Mouse (Mus musculus) cerebellum, adult 18-20 months (tissue): ENCODE results near the gene Gm7534.

ENCODE experiments used
- DNase-seq, 2 experiments: peaks; one replicate each; pipeline ENCODE4 v3.0.0; 2021

The Gm7534 gene

GRCm38 (mm10) chr4:134202904-134203303, at the start of gene Gm7534:
Gene Gm7534, minus strand, starts transcription at chr4:134203004.
- DNase-seq: no peak

DNA sequence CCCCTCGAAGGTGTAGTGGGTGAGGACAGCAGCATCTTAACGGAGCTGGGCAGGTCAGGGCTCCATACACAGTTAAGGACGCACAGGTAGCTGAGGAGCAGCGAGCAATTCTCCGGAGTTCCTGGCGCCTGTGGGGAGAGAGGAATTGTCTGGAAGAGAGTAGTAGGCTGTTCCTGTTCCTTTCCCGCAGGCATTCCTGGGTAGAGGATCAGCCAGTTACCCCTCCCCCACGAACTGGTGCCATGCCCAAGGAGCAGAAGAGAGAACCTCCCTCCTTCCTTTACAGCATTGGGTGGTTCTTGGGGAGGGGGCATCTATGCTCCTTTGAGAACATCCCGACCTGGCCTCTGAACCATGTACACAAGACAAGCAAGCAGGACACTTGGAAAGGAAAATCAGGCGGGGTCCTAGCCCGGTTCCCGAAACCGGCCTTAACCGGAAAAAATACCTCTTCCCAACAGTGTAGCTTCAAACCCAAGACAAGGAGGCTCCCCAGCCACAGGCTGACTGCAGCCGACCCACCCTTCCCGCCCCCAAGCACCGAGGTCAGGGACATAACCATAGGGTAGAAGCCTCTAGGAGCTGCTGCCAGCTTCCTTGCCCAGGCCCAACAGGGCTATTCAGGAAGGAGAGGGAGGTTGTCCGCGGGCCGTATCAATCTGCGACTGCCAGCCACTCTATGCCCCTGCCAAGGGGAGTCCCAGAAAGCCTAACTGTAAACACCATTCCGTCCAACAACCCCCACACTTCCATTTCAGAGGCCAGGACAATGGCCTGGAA, 49.5 kb upstream of the Gm7534 start:
- DNase-seq: no peak

- DNase-seq: peak; percentile 18 to 39
Measured at GRCm38 (mm10) chr4:134251241-134252130, 48.7 kb upstream of the Gm7534 start.

DNA sequence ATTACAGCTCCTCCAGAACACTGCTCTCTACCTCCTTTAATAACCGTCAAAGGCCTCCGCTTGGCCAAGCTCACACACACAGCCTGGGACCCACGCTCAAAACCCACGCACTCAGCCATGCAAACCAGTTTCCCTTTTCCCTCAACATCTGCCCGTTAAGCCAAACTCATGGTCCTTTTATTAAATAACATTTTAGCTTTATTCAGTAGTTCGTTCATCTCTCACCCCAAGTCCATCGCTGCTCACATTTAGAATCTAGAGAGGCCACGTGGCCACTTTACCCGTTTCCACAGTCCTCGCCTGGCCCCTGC, 48.1 kb upstream of the Gm7534 start:
- no peak for DNase-seq

DNA sequence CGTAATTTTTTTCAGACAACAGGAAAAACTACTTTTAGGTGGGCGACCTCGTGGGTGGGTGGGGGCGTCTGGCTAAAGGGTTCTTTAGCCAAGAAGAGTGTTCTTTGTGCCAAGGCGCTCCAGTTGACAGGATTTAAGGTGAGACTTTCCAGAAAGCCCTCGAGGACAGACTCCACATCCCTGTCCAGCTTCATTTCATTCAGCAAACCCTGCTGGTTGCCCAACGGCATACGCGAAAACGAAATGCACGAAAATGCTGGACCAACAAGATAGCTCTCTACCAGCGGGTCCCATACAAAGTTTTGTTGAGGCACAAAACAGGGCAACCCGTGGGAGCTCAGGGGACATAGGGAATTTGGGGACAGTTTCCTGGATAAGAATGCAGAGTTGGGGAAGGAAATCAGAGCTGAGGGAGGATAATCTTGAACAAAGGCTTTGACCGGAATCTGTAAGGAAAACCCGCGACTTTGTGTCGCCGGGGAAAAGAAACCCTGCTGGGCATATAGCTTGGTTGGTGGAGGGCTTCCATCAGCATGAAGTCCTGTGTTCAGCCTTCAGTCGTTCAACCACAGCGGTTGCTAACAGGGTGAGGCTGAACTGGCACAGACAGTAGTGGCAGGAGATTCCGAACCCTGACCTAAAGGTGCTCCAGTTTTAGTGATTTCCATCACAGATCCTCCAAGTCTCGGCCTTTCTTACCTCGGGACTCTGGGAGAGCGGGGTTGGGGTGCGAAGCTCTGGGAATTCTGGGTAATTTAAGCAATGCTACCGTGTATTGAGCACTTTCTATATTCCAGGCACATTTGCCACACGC, 47.5 kb upstream of the Gm7534 start:
- no peak for DNase-seq

- DNase-seq: peak; percentile 61 to 78
Measured at GRCm38 (mm10) chr4:134249651-134250050, 46.8 kb upstream of the Gm7534 start.

DNA sequence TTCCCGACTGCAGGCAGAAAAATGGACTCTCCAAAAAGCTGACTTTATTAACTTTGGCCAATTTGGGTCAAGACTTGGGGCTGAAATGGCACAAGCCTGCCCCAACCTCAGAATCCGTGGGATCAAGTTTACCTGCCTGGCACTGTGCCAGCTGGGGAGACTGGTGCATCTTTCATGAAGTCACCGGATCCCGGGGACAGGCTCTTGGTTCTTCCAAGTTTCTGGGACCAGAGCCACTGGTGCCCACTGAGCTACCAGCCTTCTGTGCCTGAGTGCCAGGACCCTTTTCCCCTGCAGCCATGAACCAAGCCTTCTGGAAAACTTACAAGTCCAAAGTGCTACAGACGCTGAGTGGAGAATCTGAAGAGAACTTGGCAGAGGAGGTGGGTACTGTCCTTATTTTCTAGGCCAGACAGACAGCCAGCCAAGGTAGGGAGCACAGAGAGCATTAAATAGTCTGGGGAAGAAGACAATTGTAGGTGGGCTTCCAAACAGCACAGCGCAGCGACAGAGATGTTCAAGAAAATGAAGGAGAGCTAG, 44.0 kb upstream of the Gm7534 start, which contains the start of gene Gm30191:
Gene Gm30191 (plus strand): TSS at position 217 of the 540 bp plus-strand sequence.
- DNase-seq: peak; percentile 16 to 35

DNA sequence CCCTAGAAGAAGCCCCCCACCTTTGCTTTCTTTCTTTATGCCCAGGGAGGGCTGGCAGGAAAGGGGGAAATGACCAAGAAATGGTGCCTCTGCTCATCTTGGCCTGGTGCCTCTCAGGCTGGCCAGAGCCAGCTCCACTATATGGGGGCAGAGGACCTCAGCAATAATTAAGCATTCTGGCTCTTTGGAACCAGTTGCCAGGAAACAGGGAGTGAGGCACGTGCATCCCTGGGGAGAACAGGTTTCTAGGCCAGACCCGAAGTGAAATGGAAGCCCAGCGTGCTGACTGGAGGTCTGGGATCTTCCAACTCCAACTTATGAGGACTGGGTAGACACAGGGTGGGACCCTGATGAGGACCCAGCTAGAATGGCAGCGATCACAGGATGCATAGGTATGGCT, 43.5 kb upstream of the Gm7534 start:
- DNase-seq: no peak

DNA sequence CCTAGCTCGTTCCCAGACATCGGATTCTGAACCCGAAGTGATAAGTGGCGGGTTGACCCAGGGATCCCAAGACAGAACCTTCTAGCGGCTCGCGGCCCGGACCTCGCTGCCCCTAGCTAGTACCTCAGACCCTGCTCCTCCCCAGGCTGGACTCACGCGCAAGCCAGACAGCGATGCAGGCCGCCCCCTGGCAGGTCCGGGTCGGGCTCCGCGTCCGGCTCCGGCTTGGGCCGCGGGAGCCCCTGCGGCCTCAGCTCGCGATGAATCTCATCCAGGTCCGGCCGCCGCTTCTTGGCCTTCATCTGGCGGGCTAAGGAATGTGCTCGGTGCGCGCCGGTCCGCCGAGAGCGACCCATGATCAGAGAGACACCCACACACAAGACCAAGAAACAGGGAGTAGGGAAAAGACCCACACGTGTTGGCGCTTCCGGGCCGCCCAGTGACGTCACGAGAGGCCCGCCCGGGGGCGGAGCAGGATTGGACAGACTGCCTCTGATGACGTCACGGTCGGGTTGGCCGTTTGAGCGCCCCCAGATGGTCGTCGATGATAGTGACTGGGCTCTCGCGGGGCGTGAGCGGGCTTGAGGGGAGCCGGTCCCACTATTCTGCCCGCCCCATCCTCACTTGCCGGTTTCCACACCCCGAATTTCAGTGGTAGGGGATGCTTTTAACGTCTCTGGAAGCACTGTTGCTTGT, 42.5 kb upstream of the Gm7534 start, which contains the start of gene Zfp593:
Gene Zfp593 (minus strand): TSS at position 445 of the 696 bp plus-strand sequence.
- peak; percentile 95 to 98 for DNase-seq

DNA sequence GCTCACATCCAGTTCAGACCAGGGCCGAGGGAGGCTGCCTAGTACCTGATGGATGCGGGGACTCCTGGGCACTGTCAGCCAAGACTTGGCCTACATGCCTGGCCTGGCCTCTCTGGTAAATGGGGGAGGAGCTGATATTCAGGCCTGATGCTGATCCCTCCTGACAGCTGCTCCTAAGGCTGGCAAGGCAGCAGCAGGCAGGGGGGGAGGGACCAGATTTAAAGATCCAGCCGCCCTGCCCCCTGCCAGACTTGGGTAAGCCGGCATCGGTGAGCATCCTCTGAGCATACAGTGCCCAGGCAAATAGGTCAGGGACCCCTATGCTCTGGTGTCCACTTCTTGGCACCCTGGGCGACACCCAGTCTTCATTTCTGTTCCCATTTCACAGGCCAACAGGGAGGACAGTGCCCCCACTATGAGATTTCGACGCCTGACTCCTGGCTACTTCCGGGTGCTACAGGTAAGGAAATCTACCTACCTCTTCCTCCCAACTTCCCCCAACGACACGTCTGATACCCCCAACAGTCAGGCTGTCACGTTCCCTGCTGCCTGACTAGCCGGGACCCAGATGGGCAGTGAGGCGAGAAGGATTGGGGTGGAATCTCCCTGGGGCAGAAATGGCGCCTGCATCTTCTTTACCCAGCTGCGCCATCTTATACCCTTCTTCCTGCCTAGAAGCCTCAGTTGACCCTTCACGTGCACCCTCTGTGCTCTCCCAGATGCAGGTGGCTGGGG, 40.9 kb upstream of the Gm7534 start, which contains the start of gene E130218I03Rik:
Gene E130218I03Rik (plus strand): TSS at position 147 of the 735 bp plus-strand sequence.
- DNase-seq: no peak

GRCm38 (mm10) chr4:134238686-134239085, 35.9 kb upstream of the Gm7534 start:
- DNase-seq: peak; percentile 28 to 37

DNA sequence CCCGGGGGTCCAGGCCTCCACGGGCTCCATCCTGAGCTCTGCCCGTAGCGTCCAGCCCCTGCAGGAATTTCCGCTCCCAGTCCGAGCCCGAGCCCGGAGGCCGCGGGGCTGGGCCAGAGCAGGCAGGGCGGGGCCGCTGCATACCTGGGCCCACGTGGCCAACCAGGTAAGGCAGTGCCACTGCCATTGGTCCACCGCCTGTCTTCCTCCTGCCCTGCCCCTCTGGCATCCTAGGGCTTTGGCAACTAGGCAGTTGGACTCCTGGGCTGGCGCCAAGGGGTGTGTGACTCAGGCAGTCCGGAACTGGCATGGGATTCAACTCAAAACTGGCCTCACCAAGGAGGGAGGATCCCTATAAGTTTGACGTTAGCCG, 35.5 kb upstream of the Gm7534 start, which contains the start of gene Cnksr1:
Gene Cnksr1 (minus strand): TSS at position 121 of the 373 bp plus-strand sequence.
- peak; percentile 73 to 74 for DNase-seq

DNA sequence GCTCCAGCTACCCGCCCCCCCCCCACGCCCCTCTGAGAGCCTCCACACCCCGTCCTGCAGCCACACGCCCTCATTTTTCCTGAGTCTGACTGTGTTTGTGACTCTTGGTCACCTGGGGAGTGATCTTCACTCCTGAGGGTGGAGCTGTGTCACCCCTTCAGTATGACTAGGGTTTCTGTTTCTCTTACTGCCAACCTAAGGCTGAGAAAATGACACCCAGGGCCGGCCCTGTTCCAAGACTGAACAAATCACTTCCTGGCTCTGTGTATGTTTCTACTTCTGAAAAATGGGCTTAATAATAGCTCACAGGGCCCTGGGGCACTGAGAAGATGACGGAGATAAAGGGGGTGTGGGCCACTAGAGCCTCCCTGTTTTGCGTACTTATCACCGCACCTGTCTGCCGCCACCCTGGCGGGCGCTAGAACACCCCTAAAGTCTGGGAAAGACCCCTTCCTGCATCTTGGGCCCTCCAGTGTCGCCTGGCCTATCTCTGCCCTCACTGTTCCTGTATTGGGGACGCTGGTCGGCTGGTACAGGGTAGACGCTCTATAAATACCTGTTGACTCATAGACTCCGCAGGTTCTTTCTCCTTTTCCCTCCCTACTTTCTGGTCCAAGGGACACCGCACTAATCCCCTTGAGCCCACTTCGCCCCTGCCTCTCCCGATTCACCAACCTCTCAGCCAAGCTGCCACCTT, 34.9 kb upstream of the Gm7534 start:
- no peak for DNase-seq

DNA sequence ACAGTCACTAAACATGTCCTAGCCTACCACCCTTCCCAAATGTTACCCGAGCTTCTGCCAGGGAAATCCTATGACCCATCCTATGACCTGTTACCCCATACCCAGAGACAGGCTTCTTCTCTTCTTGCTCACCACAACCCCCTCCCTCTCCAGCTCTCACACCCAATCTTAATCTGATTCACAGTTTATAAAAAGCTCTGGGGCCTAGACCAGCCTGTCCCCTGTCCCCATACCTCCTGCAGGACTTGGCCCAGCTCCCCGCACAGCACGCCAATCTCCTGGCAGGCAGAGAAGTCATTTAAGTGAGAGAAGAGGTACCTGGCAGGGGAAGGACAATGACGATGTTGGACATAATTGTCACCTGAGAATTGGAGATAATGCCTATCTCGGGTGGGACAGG, 32.1 kb upstream of the Gm7534 start:
- no peak for DNase-seq

GRCm38 (mm10) chr4:134230431-134230830, 27.6 kb upstream of the Gm7534 start:
- DNase-seq: no peak

DNA sequence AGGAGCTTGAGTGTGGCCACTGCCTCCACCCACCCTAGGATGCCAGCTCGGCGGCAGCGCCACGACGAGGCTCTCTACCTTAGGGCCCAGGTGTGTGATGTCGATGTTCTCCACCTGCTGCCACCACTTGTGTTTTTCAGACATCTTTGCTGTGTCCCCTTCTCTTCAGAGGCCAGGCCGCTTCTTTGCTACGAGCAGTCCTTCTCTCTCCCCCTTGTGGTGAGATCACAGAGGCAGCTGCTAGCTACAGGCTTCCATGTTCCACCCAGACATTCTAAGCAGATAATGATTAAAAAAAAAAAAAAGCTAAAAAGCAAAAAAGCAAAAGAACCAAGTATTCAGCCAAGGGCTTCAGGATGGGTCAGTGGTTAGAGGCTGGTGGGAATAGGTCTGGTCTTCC, 24.4 kb upstream of the Gm7534 start, which contains the start of gene Catsper4:
Gene Catsper4 (minus strand): TSS at position 190 of the 400 bp plus-strand sequence.
- DNase-seq: no peak

DNA sequence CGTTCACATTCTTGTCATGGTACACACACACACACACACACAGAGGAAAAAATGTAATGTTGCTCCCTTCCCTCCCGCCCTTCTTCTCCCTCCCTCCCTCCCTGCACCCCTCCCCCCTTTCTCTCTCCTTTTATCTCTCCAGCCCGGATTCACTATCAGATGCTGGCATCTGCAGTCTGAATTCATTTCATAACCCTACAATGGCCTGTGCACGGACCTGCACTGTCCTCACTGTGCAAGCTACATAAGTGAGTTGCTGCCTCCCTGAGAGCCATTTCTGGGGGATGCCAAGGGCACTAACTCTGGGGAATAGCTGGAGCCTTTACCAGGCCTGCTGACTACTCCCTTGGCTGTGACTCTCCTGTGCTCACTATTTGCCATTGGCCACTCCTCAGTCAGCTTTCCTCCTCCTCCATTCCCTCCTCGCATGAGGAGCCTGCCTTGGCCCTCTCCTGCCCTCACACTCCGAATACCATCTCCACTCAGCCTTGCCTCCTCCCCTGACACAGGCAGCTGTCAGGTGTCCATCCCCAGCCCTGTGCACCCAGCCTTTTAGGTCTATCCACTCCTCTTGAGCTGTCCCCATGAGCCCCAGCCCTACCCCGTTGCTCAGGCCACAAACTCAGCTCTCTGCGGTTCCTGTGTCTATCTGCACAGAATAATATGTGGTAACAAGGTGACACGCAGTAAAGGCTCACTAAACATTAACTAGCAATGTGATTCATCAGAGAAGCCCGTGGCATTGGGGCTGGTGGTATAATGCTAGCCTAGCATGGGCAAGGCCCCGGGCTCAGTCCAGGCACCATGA, 20.2 kb upstream of the Gm7534 start:
- DNase-seq: no peak

GRCm38 (mm10) chr4:134206488-134207053, 3.8 kb upstream of the Gm7534 start:
- DNase-seq: no peak

- DNase-seq: no peak
Measured at GRCm38 (mm10) chr4:134203340-134203896, 614 bp upstream of the Gm7534 start.
